Comparison of ENCODE assay signal across 11 mouse cellular contexts in genomic region chr6:94075228-94075627, GRCm38 (mm10).
A peak's percentile ranks its signal among the peaks of the same experiment; 100 is the strongest.
DNase-seq lines count a peak whose midpoint lies in the region; ATAC-seq and TF ChIP-seq lines count a peak whose summit lies in the region.
"Had no signal": no experiment of that assay in that cellular context is flagged by ENCODE, and none has a peak within 500 bp of the region (broad histone marks: within the 10 kb centered on the region; RNA-seq: fewer than 3 reads in every experiment).

No protein-coding gene starts in this region.

- WGBS in hindbrain, embryonic 11.5 days = 39% methylated on average over 8 of the region's 8 CpGs
- WGBS in hindbrain, embryonic 12.5 days = 34% methylated on average over 8 of the region's 8 CpGs
- 28% methylated on average over 8 of the region's 8 CpGs for WGBS in limb, embryonic 13.5 days

- peaks cover 2% of the 10 kb centered on the region; the same call in 1 of the 2 replicates for H3K4me1 ChIP-seq in hindbrain, embryonic 11.5 days (replicated peaks; ENCODE audit: control insufficient read depth, insufficient read depth, low read length)
- H3K4me1 ChIP-seq in hindbrain, embryonic 12.5 days = peaks cover 14% of the 10 kb centered on the region
- H3K4me1 ChIP-seq in embryonic fibroblast, embryonic 13.5 days (ENCODE audit: control insufficient read depth, insufficient read depth, low read length) = peaks cover 3% of the 10 kb centered on the region; the same call in 1 of the 2 replicates
- H3K4me1 ChIP-seq in limb, embryonic 13.5 days = peaks cover 60% of the 10 kb centered on the region

- DNase-seq in hindbrain, embryonic 11.5 days (ENCODE audit: low spot score) = peak; percentile 42
- peak; percentile 74 for DNase-seq in brain, embryonic 14.5 days (ENCODE audit: low read depth)
- no peak for DNase-seq in kidney, adult 18-20 months
- no peak for DNase-seq in thymus, postnatal 4 days
- DNase-seq in right cerebral cortex, postnatal 25 days = no peak

- no peaks in the 10 kb centered on the region for H3K36me3 ChIP-seq in hindbrain, embryonic 11.5 days (ENCODE audit: control insufficient read depth, insufficient read depth, low read length)
- H3K36me3 ChIP-seq in hindbrain, embryonic 12.5 days = no peaks in the 10 kb centered on the region
- no peaks in the 10 kb centered on the region for H3K36me3 ChIP-seq in limb, embryonic 13.5 days

- H3K27me3 ChIP-seq in hindbrain, embryonic 11.5 days (ENCODE audit: control insufficient read depth, insufficient read depth, low read length) = no peaks in the 10 kb centered on the region
- H3K27me3 ChIP-seq in hindbrain, embryonic 12.5 days = no peaks in the 10 kb centered on the region
- no peaks in the 10 kb centered on the region for H3K27me3 ChIP-seq in limb, embryonic 13.5 days

- TF ChIP-seq POLR2A in brain, embryonic 14.5 days (IDR thresholded peaks at IDR 0.05; ENCODE audit: borderline replicate concordance, extremely low read depth, insufficient read depth, insufficient read length, poor library complexity, severe bottlenecking) = no peak
- no peak for TF ChIP-seq POLR2A in embryonic fibroblast, embryonic 13.5 days (IDR thresholded peaks at IDR 0.05; ENCODE audit: low read depth, low read length)

- no peak overlapping the region for H3K27ac ChIP-seq in hindbrain, embryonic 11.5 days (ENCODE audit: low read depth, low read length)
- H3K27ac ChIP-seq in hindbrain, embryonic 12.5 days = no peak overlapping the region
- H3K27ac ChIP-seq in embryonic fibroblast, embryonic 13.5 days (ENCODE audit: insufficient read depth, low read length) = peak overlapping the region; percentile 18
- peak overlapping the region; percentile 53; the same call in 1 of the 2 replicates for H3K27ac ChIP-seq in limb, embryonic 13.5 days
- H3K27ac ChIP-seq: liver, embryonic 14.5 days had no signal

- no peak overlapping the region for H3K4me2 ChIP-seq in hindbrain, embryonic 11.5 days (replicated peaks; ENCODE audit: low read depth, low read length)
- H3K4me2 ChIP-seq in hindbrain, embryonic 12.5 days (replicated peaks) = no peak overlapping the region
- H3K4me2 ChIP-seq in limb, embryonic 13.5 days (replicated peaks) = peak overlapping the region; percentile 39

- no peak overlapping the region for H3K9ac ChIP-seq in hindbrain, embryonic 11.5 days (ENCODE audit: low read depth, low read length)
- H3K9ac ChIP-seq in hindbrain, embryonic 12.5 days = no peak overlapping the region
- no peak overlapping the region for H3K9ac ChIP-seq in limb, embryonic 13.5 days
- H3K9ac ChIP-seq: liver, embryonic 14.5 days had no signal

- H3K4me3 ChIP-seq in hindbrain, embryonic 11.5 days (ENCODE audit: low read depth, low read length) = no peak overlapping the region
- H3K4me3 ChIP-seq in hindbrain, embryonic 12.5 days = no peak overlapping the region
- no peak overlapping the region for H3K4me3 ChIP-seq in embryonic fibroblast, embryonic 13.5 days (ENCODE audit: insufficient read depth, low read length)
- H3K4me3 ChIP-seq in limb, embryonic 13.5 days = no peak overlapping the region

- no peak for ATAC-seq in hindbrain, embryonic 11.5 days (ENCODE audit: low FRiP score)
- no peak; the same call in 1 of the 2 replicates for ATAC-seq in hindbrain, embryonic 12.5 days (ENCODE audit: low FRiP score)
- ATAC-seq in limb, embryonic 13.5 days (ENCODE audit: low FRiP score, low read depth) = peak; percentile 52; the same call in 1 of the 2 replicates
- ATAC-seq: activated CD4-positive, CD25-positive, alpha-beta regulatory T cell, adult 4 months; intestine, embryonic 16.5 days had no signal

- no peaks in the 10 kb centered on the region for H3K9me3 ChIP-seq in hindbrain, embryonic 11.5 days (ENCODE audit: control insufficient read depth, low read length)
- no peaks in the 10 kb centered on the region for H3K9me3 ChIP-seq in hindbrain, embryonic 12.5 days (replicated peaks)
- no peaks in the 10 kb centered on the region for H3K9me3 ChIP-seq in limb, embryonic 13.5 days

- no peak for TF ChIP-seq CTCF in brain, embryonic 14.5 days (IDR thresholded peaks at IDR 0.05; ENCODE audit: borderline replicate concordance, extremely low read depth, insufficient read depth, insufficient read length)
- TF ChIP-seq CTCF in embryonic fibroblast, embryonic 13.5 days (IDR thresholded peaks at IDR 0.05; ENCODE audit: borderline replicate concordance, insufficient read depth, low read length) = no peak

Comparison
In these comparisons a context has a peak if more than half of its experiments do, and no peak if none do; other contexts are left out.
1. DNase-seq: peak in hindbrain, embryonic 11.5 days (single experiment) and brain, embryonic 14.5 days (single experiment); none in kidney, adult 18-20 months (single experiment), thymus, postnatal 4 days (single experiment) and right cerebral cortex, postnatal 25 days (single experiment).
2. H3K27ac ChIP-seq: peak in embryonic fibroblast, embryonic 13.5 days (single experiment) and limb, embryonic 13.5 days (single experiment); none in hindbrain, embryonic 11.5 days (single experiment) and hindbrain, embryonic 12.5 days (single experiment).